In genomic region chr2:102253204-102253603, GRCm38 (mm10) we compare ENCODE assay signal across 13 mouse cellular contexts.
A peak's percentile ranks its signal among the peaks of the same experiment; 100 is the strongest.
DNase-seq lines count a peak whose midpoint lies in the region.
"Had no signal": no experiment of that assay in that cellular context is flagged by ENCODE, and none has a peak within 500 bp of the region (broad histone marks: within the 10 kb centered on the region; RNA-seq: fewer than 3 reads in every experiment).

No protein-coding gene starts in this region.

- peak; percentile 42 for DNase-seq in heart, adult 11 months
- no peak for DNase-seq in heart, postnatal 36 days
- peak; percentile 19 to 46 for DNase-seq in left cerebral cortex, postnatal 14 days (ENCODE audit: low spot score in 2 of 2)
- DNase-seq in left cerebral cortex, postnatal 10 days (ENCODE audit: extremely low spot score in 1 of 2, low spot score in 2 of 2) = no peak
- peak; percentile 17 for DNase-seq in 3T3-L1 (ENCODE audit: low read depth, low spot score)
- peak; percentile 23 to 56 for DNase-seq in left cerebral cortex, postnatal 36 days (ENCODE audit: low spot score in 2 of 2)
- no peak for DNase-seq in heart, adult 9 months (ENCODE audit: low spot score in 2 of 2)
- no peak for DNase-seq in thymus, postnatal 10 days (ENCODE audit: low spot score in 2 of 2)
- DNase-seq: cerebellum, adult 9-10 months; forebrain, postnatal 0 days; gastrocnemius, postnatal 36 days; heart, adult 18-20 months; heart, postnatal 14 days had no signal

- intact Hi-C loops in heart, postnatal 36 days (cut with DNase I) = no loop called here
- intact Hi-C loops in left cerebral cortex, postnatal 14 days (cut with DNase I) = no loop called here
- intact Hi-C loops in left cerebral cortex, postnatal 10 days (cut with DNase I) = no loop called here
- intact Hi-C loops in left cerebral cortex, postnatal 36 days (cut with DNase I) = no loop called here

Comparison
In these comparisons a context has a peak if more than half of its experiments do, and no peak if none do; other contexts are left out.
1. DNase-seq: peak in heart, adult 11 months (single experiment), left cerebral cortex, postnatal 14 days (2 of 2), 3T3-L1 (single experiment) and left cerebral cortex, postnatal 36 days (2 of 2); none in heart, postnatal 36 days (0 of 2), left cerebral cortex, postnatal 10 days (0 of 2), heart, adult 9 months (0 of 2) and thymus, postnatal 10 days (0 of 2).